Mouse (Mus musculus): Measurements from ENCODE around the gene Olfr1141.

Gene Olfr1141

GRCm38 (mm10) chr2:87753891-87754290, at the start of gene Olfr1141:
Gene Olfr1141 (minus strand): TSS chr2:87753991.
- DNase-seq = no peak

GRCm38 (mm10) chr2:87800292-87800691, 46.5 kb upstream of the Olfr1141 start, which contains the start of gene Olfr1143:
Gene Olfr1143 (plus strand): TSS chr2:87800592.
- DNase-seq = no peak

GRCm38 (mm10) chr2:87779183-87779582, 25.4 kb upstream of the Olfr1141 start, which contains the start of gene Olfr152:
Gene Olfr152 (plus strand): TSS chr2:87779483.
- DNase-seq = no peak

GRCm38 (mm10) chr2:87776143-87776542, 22.4 kb upstream of the Olfr1141 start:
- DNase-seq = no peak

GRCm38 (mm10) chr2:87743452-87743851, 10.3 kb downstream of the Olfr1141 start, which contains the start of gene Olfr1140:
Gene Olfr1140 (plus strand): TSS chr2:87743752.
- DNase-seq = no peak

GRCm38 (mm10) chr2:87739878-87740277, 13.9 kb downstream of the Olfr1141 start, which contains the start of gene Olfr1138:
Gene Olfr1138 (minus strand): TSS chr2:87739978.
- no peak for DNase-seq

- no peak for DNase-seq
Observed at GRCm38 (mm10) chr2:87713079-87713478, 40.7 kb downstream of the Olfr1141 start, which contains the start of gene Olfr1137. Gene Olfr1137 (minus strand): TSS chr2:87713179.

Data from retina, postnatal 1 day (tissue).